In the genomic region with DNA sequence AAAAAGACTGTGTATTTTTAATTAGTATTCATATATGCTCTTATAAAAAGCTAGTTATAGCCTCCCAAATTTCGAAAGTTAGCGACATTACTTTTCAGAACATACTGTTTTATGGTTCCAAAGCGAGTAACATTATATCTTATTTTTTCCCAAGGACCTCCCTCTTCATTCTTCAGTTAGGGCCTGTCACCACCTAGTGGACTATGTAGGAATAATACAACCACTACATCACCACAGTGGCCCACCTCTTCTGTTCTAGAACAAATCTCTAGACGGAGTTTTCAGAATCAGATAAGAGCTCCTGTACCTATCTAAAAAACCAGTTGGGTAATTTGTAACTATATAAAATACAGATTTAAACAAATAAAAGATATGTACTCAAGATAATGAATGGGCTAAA, we compare ENCODE assay signal across 8 mouse cellular contexts.
DNase-seq lines count a peak whose midpoint lies in the region; ATAC-seq and TF ChIP-seq lines count a peak whose summit lies in the region.

No protein-coding gene starts in this region.

- H3K9ac ChIP-seq in liver, postnatal 0 days (replicated peaks): no peak overlapping the region
- H3K9ac ChIP-seq in liver, embryonic 11.5 days (ENCODE audit: low read depth, low read length): no peak overlapping the region

- H3K9me3 ChIP-seq in liver, postnatal 0 days (ENCODE audit: low read length): no peaks in the 10 kb centered on the region
- H3K9me3 ChIP-seq in liver, embryonic 11.5 days (ENCODE audit: control insufficient read depth, low read length): no peaks in the 10 kb centered on the region

- peak; percentile 77 for TF ChIP-seq CTCF in liver, postnatal 0 days (IDR thresholded peaks at IDR 0.05; ENCODE audit: low read depth)

- H3K36me3 ChIP-seq in liver, postnatal 0 days (replicated peaks; ENCODE audit: insufficient read depth, low read length): no peaks in the 10 kb centered on the region
- no peaks in the 10 kb centered on the region for H3K36me3 ChIP-seq in liver, embryonic 11.5 days (ENCODE audit: control insufficient read depth, insufficient read depth, low read length)

- no peak overlapping the region for H3K4me2 ChIP-seq in liver, postnatal 0 days (ENCODE audit: low read depth, low read length)
- H3K4me2 ChIP-seq in liver, embryonic 11.5 days: no peak overlapping the region

- ATAC-seq in frontal cortex, adult (ENCODE audit: low TSS enrichment): peak; percentile 91
- no peak for ATAC-seq in liver, postnatal 0 days
- ATAC-seq in liver, embryonic 11.5 days (replicated peaks; ENCODE audit: low FRiP score): no peak
- peak; percentile 86 for ATAC-seq in granulocyte monocyte progenitor cell, adult 5-6 weeks (replicated peaks; ENCODE audit: poor library complexity, severe bottlenecking)
- peak; percentile 97 for ATAC-seq in megakaryocyte-erythroid progenitor cell, adult 5-6 weeks (replicated peaks; ENCODE audit: low FRiP score, low TSS enrichment, poor library complexity, severe bottlenecking)

- H3K27me3 ChIP-seq in liver, postnatal 0 days (ENCODE audit: insufficient read depth, low read length): no peaks in the 10 kb centered on the region
- H3K27me3 ChIP-seq in liver, embryonic 11.5 days (replicated peaks; ENCODE audit: control insufficient read depth, insufficient read depth, low read length): no peaks in the 10 kb centered on the region

- H3K27ac ChIP-seq in liver, postnatal 0 days (ENCODE audit: low read depth): no peak overlapping the region
- H3K27ac ChIP-seq in liver, embryonic 11.5 days (ENCODE audit: low read depth, low read length): no peak overlapping the region

- WGBS in liver, postnatal 0 days (ENCODE audit: insufficient replicate concordance): 42% methylated on average over 4 of the region's 4 CpGs
- 38% methylated on average over 4 of the region's 4 CpGs for WGBS in liver, embryonic 11.5 days

- 0 out of 2 replicates have a peak, but pooled peaks cover 2% of the 10 kb centered on the region for H3K4me1 ChIP-seq in liver, postnatal 0 days (ENCODE audit: insufficient read depth)
- H3K4me1 ChIP-seq in liver, embryonic 11.5 days (replicated peaks; ENCODE audit: control insufficient read depth, insufficient read depth, low read length): no peaks in the 10 kb centered on the region

- no peak for TF ChIP-seq EP300 in liver, postnatal 0 days (IDR thresholded peaks at IDR 0.05; ENCODE audit: low read depth)

- H3K4me3 ChIP-seq in liver, postnatal 0 days (ENCODE audit: low read depth, low read length): no peak overlapping the region
- no peak overlapping the region for H3K4me3 ChIP-seq in liver, embryonic 11.5 days (ENCODE audit: low read depth, low read length)

- DNase-seq in frontal cortex, postnatal 10 days (ENCODE audit: low spot score in 2 of 2): no peak
- DNase-seq in liver, postnatal 0 days: no peak
- DNase-seq in liver, embryonic 11.5 days (ENCODE audit: low spot score): no peak
- DNase-seq in NIH3T3 (ENCODE audit: low read depth): peak; percentile 83
- no peak for DNase-seq in urinary bladder, postnatal 25 days (ENCODE audit: low spot score)

Comparison
In these comparisons a context has a peak if more than half of its experiments do, and no peak if none do; other contexts are left out.
1. ATAC-seq: peak in frontal cortex, adult (single experiment), granulocyte monocyte progenitor cell, adult 5-6 weeks (single experiment) and megakaryocyte-erythroid progenitor cell, adult 5-6 weeks (single experiment); none in liver, postnatal 0 days (single experiment) and liver, embryonic 11.5 days (single experiment).